Mouse (Mus musculus) embryonic facial prominence, embryonic 15.5 days (tissue): ENCODE measurements around the gene Col23a1. TPM values are rescaled to one million over a fixed set of nuclear protein-coding genes. Genes with fewer than 3 reads are reported as not detected.

Source experiments
- ATAC-seq: fragments of 200-750 bp; cut with Nextera tagmentation; 2 replicates; pipeline ENCODE4 v1.8.0; 2017; ENCODE audit warnings: low read depth, moderate TSS enrichment; ENCODE audit not compliant: insufficient number of reproducible peaks, low FRiP score, low TSS enrichment
- H3K27ac ChIP-seq: fragments of 300-500 bp; sonication (generic); replicated peaks from 2 replicates; pipeline ENCODE4 v1.5.1; 2015; ENCODE audit warnings: mild to moderate bottlenecking, inconsistent platforms
- H3K27me3 ChIP-seq: fragments of 300-500 bp; sonication (generic); 2 replicates; pipeline ENCODE4 v1.6.1; 2015; ENCODE audit warnings: inconsistent platforms
- H3K36me3 ChIP-seq: fragments of 300-500 bp; sonication (generic); 2 replicates; pipeline ENCODE4 v1.6.1; 2015; ENCODE audit warnings: mild to moderate bottlenecking, inconsistent platforms
- H3K4me1 ChIP-seq: fragments of 300-500 bp; sonication (generic); 2 replicates; pipeline ENCODE4 v1.6.1; 2015; ENCODE audit warnings: inconsistent platforms
- H3K4me2 ChIP-seq: fragments of 300-500 bp; sonication (generic); replicated peaks from 2 replicates; pipeline ENCODE4 v1.6.1; 2015; ENCODE audit warnings: mild to moderate bottlenecking, inconsistent platforms
- H3K4me3 ChIP-seq: fragments of 300-500 bp; sonication (generic); replicated peaks from 2 replicates; pipeline ENCODE4 v1.5.1; 2015; ENCODE audit warnings: mild to moderate bottlenecking, inconsistent platforms
- H3K9ac ChIP-seq: fragments of 300-500 bp; sonication (generic); 2 replicates; pipeline ENCODE4 v1.6.1; 2015; ENCODE audit warnings: inconsistent platforms
- H3K9me3 ChIP-seq: fragments of 300-500 bp; sonication (generic); replicated peaks from 2 replicates; pipeline ENCODE4 v1.6.1; 2016; ENCODE audit warnings: inconsistent platforms
- WGBS: fragments of 180-500 bp; shearing (Covaris S2); methylation state at CpG from one replicate; pipeline ENCODE4 v1.1.7; 2015; 5-methylcytosine and 5-hydroxymethylcytosine counted together
- polyA plus RNA-seq: library from polyadenylated mRNA; unstranded; fragments of >200 nt; fragmentation: Nextera tagmentation; extraction: Ambion mirVana; gene quantifications from 2 replicates; pipeline ENCODE4 v1.2.1, GENCODE M21; 2015

Gene Col23a1
- polyA plus RNA-seq, 1 experiment from 2014 or later = 26.2 TPM

DNA sequence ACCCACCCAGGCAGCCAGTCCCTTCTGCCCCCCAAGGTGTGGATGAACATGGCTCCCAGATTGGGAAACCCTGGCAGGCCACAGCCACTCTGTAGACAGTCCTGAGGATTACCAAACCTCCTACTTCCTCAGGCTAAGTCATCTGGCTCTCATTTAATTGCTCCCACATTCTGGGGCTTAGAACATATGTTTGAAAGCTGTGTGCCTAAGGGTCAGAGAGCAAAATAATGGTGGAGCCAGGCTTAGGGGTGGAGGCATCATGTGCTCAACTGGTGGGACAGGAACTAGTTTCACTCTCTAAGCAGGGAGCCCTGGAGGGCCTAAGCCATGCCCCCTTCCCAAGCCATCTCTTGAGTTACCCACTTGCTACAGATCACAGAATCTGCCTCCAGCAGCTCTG is 233.5 kb downstream of the Col23a1 start:
- Histone ChIP-seq H3K27ac (no peak overlapping the region), H3K36me3 (no peaks in the 10 kb centered on the region), H3K27me3 (no peaks in the 10 kb centered on the region), H3K4me2 (no peak overlapping the region), H3K9ac (no peak overlapping the region), H3K4me3 (no peak overlapping the region), H3K4me1 (peaks cover 40% of the 10 kb centered on the region), H3K9me3 (no peaks in the 10 kb centered on the region)
- ATAC-seq = no peak

- Histone ChIP-seq H3K4me3 (no peak overlapping the region), H3K27me3 (no peaks in the 10 kb centered on the region), H3K36me3 (no peaks in the 10 kb centered on the region), H3K4me1 (peaks cover 40% of the 10 kb centered on the region), H3K9me3 (no peaks in the 10 kb centered on the region), H3K9ac (no peak overlapping the region), H3K4me2 (no peak overlapping the region), H3K27ac (no peak overlapping the region)
- 35% methylated on average over 9 of the region's 9 CpGs for WGBS
- ATAC-seq = no peak
Observed at GRCm38 (mm10) chr11:51523625-51524024, 233.9 kb downstream of the Col23a1 start.

DNA sequence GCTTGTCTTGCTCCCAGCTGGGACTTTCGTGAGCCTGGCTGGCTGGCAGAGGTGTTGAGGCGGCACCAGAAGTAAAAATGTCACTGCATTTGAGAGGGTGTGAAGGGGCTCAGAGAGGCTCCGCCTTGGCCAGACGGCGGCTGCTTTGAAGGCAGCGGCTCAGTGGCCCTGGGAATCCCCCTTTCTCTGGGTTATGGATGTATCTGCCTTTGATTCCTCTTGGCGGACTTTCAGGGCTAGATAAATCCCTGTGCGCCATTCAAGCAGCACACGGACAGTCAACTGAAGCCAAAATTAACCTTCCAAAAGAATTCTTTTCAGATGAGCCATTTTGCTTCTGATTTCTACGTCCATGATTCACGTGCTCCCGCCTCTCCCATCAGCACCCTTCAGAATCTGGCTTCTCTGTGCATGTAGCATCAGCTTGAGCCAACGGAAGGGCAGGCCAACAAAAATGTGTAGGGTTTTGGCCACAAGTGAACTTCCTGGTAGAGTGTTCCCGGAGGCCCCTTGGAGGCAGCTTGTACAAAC is 237.0 kb downstream of the Col23a1 start:
- H3K27me3 ChIP-seq = no peaks in the 10 kb centered on the region
- no peaks in the 10 kb centered on the region for H3K36me3 ChIP-seq
- no peak overlapping the region for H3K9ac ChIP-seq
- no peaks in the 10 kb centered on the region for H3K9me3 ChIP-seq
- no peak overlapping the region; the same call in 1 of the 2 replicates for H3K4me2 ChIP-seq
- ATAC-seq = no peak
- H3K4me1 ChIP-seq = peaks cover 33% of the 10 kb centered on the region
- H3K4me3 ChIP-seq = no peak overlapping the region
- no peak overlapping the region for H3K27ac ChIP-seq
- 33% methylated on average over 14 of the region's 14 CpGs for WGBS

GRCm38 (mm10) chr11:51533128-51533533 is 243.4 kb downstream of the Col23a1 start:
- Histone ChIP-seq H3K36me3 (no peaks in the 10 kb centered on the region), H3K4me3 (no peak overlapping the region), H3K4me1 (peaks cover 5% of the 10 kb centered on the region), H3K4me2 (peak overlapping the region; percentile 19; the same call in 1 of the 2 replicates), H3K9ac (no peak overlapping the region), H3K27ac (0 out of 2 replicates have a peak overlapping the region, but pooled peaks have one; percentile 51), H3K9me3 (no peaks in the 10 kb centered on the region), H3K27me3 (no peaks in the 10 kb centered on the region)
- 16% methylated on average over 11 of the region's 11 CpGs for WGBS
- ATAC-seq = no peak

GRCm38 (mm10) chr11:51534314-51534713 is 244.6 kb downstream of the Col23a1 start:
- Histone ChIP-seq H3K9me3 (no peaks in the 10 kb centered on the region), H3K9ac (no peak overlapping the region), H3K27ac (no peak overlapping the region), H3K4me3 (no peak overlapping the region), H3K27me3 (no peaks in the 10 kb centered on the region), H3K36me3 (no peaks in the 10 kb centered on the region), H3K4me2 (no peak overlapping the region), H3K4me1 (peaks cover 13% of the 10 kb centered on the region)
- WGBS = 14% methylated on average over 2 of the region's 2 CpGs
- no peak for ATAC-seq

GRCm38 (mm10) chr11:51538388-51538787 is 248.7 kb downstream of the Col23a1 start:
- Histone ChIP-seq H3K4me2 (no peak overlapping the region), H3K4me1 (peaks cover 20% of the 10 kb centered on the region), H3K9ac (no peak overlapping the region), H3K27me3 (no peaks in the 10 kb centered on the region), H3K36me3 (no peaks in the 10 kb centered on the region), H3K4me3 (no peak overlapping the region), H3K9me3 (no peaks in the 10 kb centered on the region), H3K27ac (no peak overlapping the region)
- ATAC-seq = no peak
- 28% methylated on average over 7 of the region's 7 CpGs for WGBS

DNA sequence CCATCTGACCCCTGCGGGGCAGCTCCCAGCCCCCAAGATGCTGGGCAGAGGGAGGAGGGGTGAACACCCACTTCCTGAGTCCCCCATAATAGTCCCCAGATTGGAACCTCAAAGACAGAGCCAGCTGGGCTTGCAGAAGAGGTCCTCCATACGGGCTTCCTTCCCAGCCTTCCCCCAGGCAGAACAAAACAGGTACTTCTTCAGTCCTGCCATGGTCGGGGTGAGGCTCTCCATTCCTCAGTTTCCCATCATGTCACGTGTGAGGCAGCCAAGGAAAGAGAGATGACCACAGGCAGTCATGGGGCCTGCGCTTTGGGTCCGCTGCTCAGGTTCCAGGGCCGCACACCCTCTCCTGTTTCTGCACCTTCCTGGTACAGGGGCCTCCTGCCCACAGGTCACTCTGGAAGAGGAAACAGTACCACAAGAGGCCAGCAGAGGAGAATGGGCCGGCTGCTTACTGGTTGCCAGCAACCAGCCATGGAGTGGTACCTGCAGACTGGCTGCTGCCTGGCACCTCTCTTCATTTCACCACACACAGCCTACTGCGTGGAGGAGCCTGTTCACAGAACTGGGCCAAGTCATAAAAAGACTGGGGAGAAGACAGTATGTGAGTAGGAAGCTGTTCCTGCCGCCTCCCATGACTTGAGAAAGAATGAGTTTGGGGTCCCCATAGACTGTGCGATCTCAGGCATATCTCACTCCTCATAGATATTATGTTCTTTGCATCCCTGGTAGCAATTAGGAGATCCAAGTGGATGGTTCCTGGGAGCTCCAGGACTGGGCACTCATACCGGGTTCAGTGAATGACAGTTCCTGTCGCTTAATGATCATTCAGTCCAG is 249.4 kb downstream of the Col23a1 start:
- Histone ChIP-seq H3K9me3 (no peaks in the 10 kb centered on the region), H3K9ac (no peak overlapping the region), H3K36me3 (no peaks in the 10 kb centered on the region), H3K27me3 (no peaks in the 10 kb centered on the region), H3K4me1 (peaks cover 24% of the 10 kb centered on the region), H3K4me2 (no peak overlapping the region), H3K27ac (no peak overlapping the region), H3K4me3 (no peak overlapping the region)
- no peak; the same call in 1 of the 2 replicates for ATAC-seq
- 50% methylated on average over 13 of the region's 13 CpGs for WGBS

- WGBS = 12% methylated on average over 10 of the region's 10 CpGs
- Histone ChIP-seq H3K9ac (no peak overlapping the region), H3K27me3 (no peaks in the 10 kb centered on the region), H3K36me3 (no peaks in the 10 kb centered on the region), H3K4me2 (no peak overlapping the region), H3K27ac (no peak overlapping the region), H3K9me3 (no peaks in the 10 kb centered on the region), H3K4me1 (peaks cover 24% of the 10 kb centered on the region), H3K4me3 (no peak overlapping the region)
- ATAC-seq = peak; percentile 80
Observed at GRCm38 (mm10) chr11:51539759-51540282, 250.1 kb downstream of the Col23a1 start.

DNA sequence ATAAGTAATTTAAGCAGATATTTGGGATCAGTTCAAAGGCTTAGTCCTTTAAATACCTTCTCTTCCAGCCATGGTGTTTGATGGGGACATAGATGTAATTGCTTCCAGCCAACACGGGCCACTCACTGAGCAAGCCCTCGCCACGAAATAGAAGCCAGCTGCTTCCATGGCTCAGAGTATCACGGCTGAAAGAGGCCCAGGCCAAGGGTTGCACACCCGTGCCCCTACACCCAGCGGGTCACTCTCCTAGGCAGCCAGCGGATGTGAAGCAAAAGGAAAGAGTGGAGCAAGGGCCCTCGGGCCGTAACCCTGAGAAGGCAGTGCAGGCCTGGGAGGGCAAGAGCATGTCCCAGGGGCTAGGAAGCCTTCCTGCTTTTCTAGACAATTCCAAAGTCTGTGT is 252.7 kb downstream of the Col23a1 start:
- H3K27me3 ChIP-seq = no peaks in the 10 kb centered on the region
- ATAC-seq = no peak
- H3K4me3 ChIP-seq = no peak overlapping the region
- WGBS = 33% methylated on average over 9 of the region's 9 CpGs
- H3K27ac ChIP-seq = no peak overlapping the region
- no peak overlapping the region for H3K9ac ChIP-seq
- H3K4me1 ChIP-seq = peaks cover 32% of the 10 kb centered on the region
- no peaks in the 10 kb centered on the region for H3K36me3 ChIP-seq
- no peak overlapping the region for H3K4me2 ChIP-seq
- H3K9me3 ChIP-seq = no peaks in the 10 kb centered on the region

DNA sequence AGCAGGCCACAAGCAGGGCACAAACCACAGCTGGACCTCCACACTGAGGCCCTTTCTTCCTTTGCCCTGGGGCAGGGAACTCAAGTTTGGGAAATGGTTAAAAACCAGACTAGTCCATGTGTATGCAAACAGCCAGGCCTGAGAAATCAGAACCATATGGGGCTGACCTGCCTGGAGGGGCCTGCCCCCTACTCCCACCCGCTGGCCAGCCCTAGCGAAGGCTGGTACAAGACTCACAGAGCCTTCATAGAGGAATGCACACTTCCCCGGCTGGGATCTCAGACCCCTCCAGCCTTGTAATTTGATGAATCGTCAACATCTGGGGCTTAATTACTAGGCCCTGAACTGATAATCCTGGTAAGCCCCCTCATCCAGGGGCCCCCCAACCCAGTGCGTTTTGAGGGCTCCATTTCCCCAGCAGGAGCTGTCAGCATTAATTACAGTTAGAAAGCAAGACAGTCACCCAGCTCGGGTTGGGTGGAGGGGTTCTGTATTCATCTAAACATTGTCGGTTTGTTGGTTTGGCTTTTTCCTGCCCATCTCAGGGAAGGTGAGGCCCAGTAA is 253.8 kb downstream of the Col23a1 start:
- 12% methylated on average over 7 of the region's 7 CpGs for WGBS
- Histone ChIP-seq H3K4me1 (peaks cover 30% of the 10 kb centered on the region), H3K4me3 (no peak overlapping the region), H3K36me3 (no peaks in the 10 kb centered on the region), H3K9me3 (no peaks in the 10 kb centered on the region), H3K9ac (no peak overlapping the region), H3K27ac (0 out of 2 replicates have a peak overlapping the region, but pooled peaks have one; percentile 22), H3K4me2 (no peak overlapping the region), H3K27me3 (no peaks in the 10 kb centered on the region)
- ATAC-seq = peak; percentile 32; the same call in 1 of the 2 replicates

GRCm38 (mm10) chr11:51544413-51544812 is 254.7 kb downstream of the Col23a1 start:
- Histone ChIP-seq H3K27me3 (no peaks in the 10 kb centered on the region), H3K4me3 (no peak overlapping the region), H3K4me2 (no peak overlapping the region), H3K9ac (no peak overlapping the region), H3K27ac (no peak overlapping the region), H3K9me3 (no peaks in the 10 kb centered on the region), H3K4me1 (peaks cover 24% of the 10 kb centered on the region), H3K36me3 (no peaks in the 10 kb centered on the region)
- WGBS = 58% methylated on average over 2 of the region's 2 CpGs
- no peak for ATAC-seq
